Mouse (Mus musculus): ENCODE measurements around the gene Chil1.

- TF ChIP-seq CTCF (IDR thresholded peaks at IDR 0.05; ENCODE audit: low read depth, low read length): 0 out of 2 replicates have a peak, but pooled peaks have one; percentile 2
- no peak for TF ChIP-seq POLR2A (IDR thresholded peaks at IDR 0.05; ENCODE audit: extremely low read depth, insufficient read depth, low read length)
Observed at GRCm38 (mm10) chr1:134205296-134206018, 23.5 kb downstream of the Chil1 start.

Data from liver, adult 2 months (tissue).